Mouse (Mus musculus) forebrain, embryonic 13.5 days (tissue): ENCODE measurements at regions not wholly inside any gene's neighbourhood (a gene's known extent, or its start where the extent isn't known, plus 50 kb on each side); places are given as distances from the start of the nearest gene placed in this dataset.
A peak's percentile ranks its signal among the peaks of the same experiment; 100 is the strongest.
"Not testable (repeated sequence)": the region's sequence is repeated elsewhere in the genome, so short reads cannot be mapped to it uniquely, and the experiment has no call there.

Experiments
- ATAC-seq: fragments of 200-750 bp; cut with Nextera tagmentation; 2 replicates; pipeline ENCODE4 v1.8.0; 2017
- H3K27ac ChIP-seq: fragments of 300-500 bp; sonication (generic); 2 replicates; pipeline ENCODE4 v1.5.1; 2015; ENCODE audit warnings: inconsistent platforms, mild to moderate bottlenecking, moderate library complexity
- H3K27me3 ChIP-seq: fragments of 300-500 bp; sonication (generic); 2 replicates; pipeline ENCODE4 v1.6.1; 2015; ENCODE audit warnings: mild to moderate bottlenecking, inconsistent platforms
- H3K36me3 ChIP-seq: fragments of 300-500 bp; sonication (generic); 2 replicates; pipeline ENCODE4 v1.6.1; 2015; ENCODE audit warnings: mild to moderate bottlenecking, inconsistent platforms; ENCODE audit not compliant: poor library complexity, severe bottlenecking
- H3K4me1 ChIP-seq: fragments of 300-500 bp; sonication (generic); 2 replicates; pipeline ENCODE4 v1.6.1; 2015; ENCODE audit warnings: inconsistent platforms
- H3K4me2 ChIP-seq: fragments of 300-500 bp; sonication (generic); 2 replicates; pipeline ENCODE4 v1.6.1; 2015; ENCODE audit warnings: inconsistent platforms, mild to moderate bottlenecking, moderate library complexity
- H3K4me3 ChIP-seq: fragments of 300-500 bp; sonication (generic); 2 replicates; pipeline ENCODE4 v1.5.1; 2015; ENCODE audit warnings: mild to moderate bottlenecking, inconsistent platforms
- H3K9ac ChIP-seq: fragments of 300-500 bp; sonication (generic); 2 replicates; pipeline ENCODE4 v1.6.1; 2015; ENCODE audit warnings: mild to moderate bottlenecking, inconsistent platforms
- H3K9me3 ChIP-seq: fragments of 300-500 bp; sonication (generic); replicated peaks from 2 replicates; pipeline ENCODE4 v1.6.1; 2016; ENCODE audit warnings: inconsistent platforms
- WGBS: fragments of 180-500 bp; shearing (Covaris S2); methylation state at CpG from one replicate; pipeline ENCODE4 v1.1.7; 2015; 5-methylcytosine and 5-hydroxymethylcytosine counted together

DNA sequence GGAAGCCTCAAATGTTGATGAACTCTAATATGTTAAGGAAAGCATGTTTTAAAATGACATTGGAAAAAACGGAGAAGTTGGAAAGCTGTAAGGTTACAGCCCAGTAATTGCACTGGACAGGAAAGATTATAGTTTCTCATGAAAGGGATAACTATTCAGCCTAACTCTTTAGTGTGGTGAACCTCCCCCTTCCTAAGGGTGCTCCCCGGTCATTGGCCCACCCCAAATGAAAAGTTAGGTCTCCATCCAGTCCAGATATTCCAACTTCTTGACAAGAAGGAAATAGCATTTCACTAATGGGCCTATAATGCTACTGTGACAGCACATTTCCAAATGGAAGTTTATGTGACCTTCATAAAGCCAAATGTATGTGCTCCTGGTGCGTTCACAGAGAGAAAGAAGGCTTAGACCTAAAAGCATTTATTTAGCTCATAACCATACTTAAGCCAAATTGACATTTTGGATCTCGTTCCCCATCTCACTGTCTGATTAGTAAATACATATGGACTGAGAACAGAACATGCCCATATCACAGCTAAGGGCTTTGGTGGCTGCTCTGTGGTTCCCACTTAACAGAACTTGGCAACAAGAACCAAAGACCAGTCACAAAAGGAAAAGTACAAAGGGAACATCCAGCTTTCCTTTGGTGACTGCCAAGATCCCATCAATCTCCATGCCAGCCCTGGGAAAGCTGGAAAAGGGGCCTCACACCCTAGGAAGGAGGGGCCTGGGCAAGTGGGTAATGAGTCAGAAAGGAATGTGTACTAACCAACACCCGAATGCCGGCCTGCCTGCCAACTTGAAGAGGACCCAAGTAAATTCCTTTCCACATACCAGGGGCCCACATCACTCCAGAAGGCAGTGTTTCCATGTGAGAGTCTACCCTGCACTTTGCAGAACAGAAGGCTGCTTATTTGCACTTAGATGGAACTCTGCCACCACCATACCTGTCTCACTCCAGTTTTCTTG, 155.1 kb upstream of the Chst7 start:
- WGBS: 31% methylated on average over 6 of the region's 6 CpGs
- Histone ChIP-seq H3K4me2 (no peak overlapping the region), H3K4me1 (0 out of 2 replicates have a peak, but pooled peaks cover 4% of the 10 kb centered on the region), H3K27ac (no peak overlapping the region; the same call in 1 of the 2 replicates), H3K9me3 (no peaks in the 10 kb centered on the region; the same call in 1 of the 2 replicates), H3K9ac (no peak overlapping the region), H3K27me3 (no peaks in the 10 kb centered on the region), H3K4me3 (no peak overlapping the region), H3K36me3 (no peaks in the 10 kb centered on the region)
- ATAC-seq: peak; percentile 97

GRCm38 (mm10) chrX:19906646-19907371, 152.6 kb upstream of the Chst7 start:
- no peak overlapping the region for H3K4me3 ChIP-seq
- no peak overlapping the region for H3K27ac ChIP-seq
- no peaks in the 10 kb centered on the region for H3K27me3 ChIP-seq
- no peak overlapping the region for H3K4me2 ChIP-seq
- no peak overlapping the region for H3K9ac ChIP-seq
- ATAC-seq: peak; percentile 34; the same call in 1 of the 2 replicates
- H3K4me1 ChIP-seq: 0 out of 2 replicates have a peak, but pooled peaks cover 4% of the 10 kb centered on the region
- H3K9me3 ChIP-seq: no peaks in the 10 kb centered on the region; the same call in 1 of the 2 replicates
- H3K36me3 ChIP-seq: no peaks in the 10 kb centered on the region

DNA sequence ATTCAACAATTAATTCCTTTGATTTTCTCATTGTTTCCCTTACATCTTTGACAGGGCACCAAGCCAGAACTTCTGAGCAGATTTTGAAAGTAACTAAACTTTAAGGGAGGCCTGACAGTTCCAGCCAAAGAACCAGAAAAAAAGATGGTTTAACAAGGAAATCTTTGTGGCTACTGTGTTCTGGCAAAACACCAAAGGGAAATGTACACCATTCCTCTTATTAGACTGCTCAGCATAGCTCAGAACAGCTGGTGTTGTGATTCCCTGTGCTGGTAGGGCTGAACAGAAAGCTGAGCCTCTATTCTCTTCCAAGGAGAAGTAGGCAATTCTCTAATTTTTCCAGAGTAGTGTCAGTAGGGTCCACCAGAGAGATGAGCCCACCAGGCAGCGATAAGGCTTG, 142.4 kb upstream of the Chst7 start:
- no peak overlapping the region for H3K4me2 ChIP-seq
- no peaks in the 10 kb centered on the region for H3K27me3 ChIP-seq
- 79% methylated on average over 1 of the region's 1 CpGs for WGBS
- no peak overlapping the region for H3K4me3 ChIP-seq
- no peak overlapping the region for H3K9ac ChIP-seq
- no peak overlapping the region for H3K27ac ChIP-seq
- H3K36me3 ChIP-seq: no peaks in the 10 kb centered on the region
- no peaks in the 10 kb centered on the region for H3K4me1 ChIP-seq
- H3K9me3 ChIP-seq: no peaks in the 10 kb centered on the region
- ATAC-seq: 0 out of 2 replicates have a peak, but pooled peaks have one; percentile 24

DNA sequence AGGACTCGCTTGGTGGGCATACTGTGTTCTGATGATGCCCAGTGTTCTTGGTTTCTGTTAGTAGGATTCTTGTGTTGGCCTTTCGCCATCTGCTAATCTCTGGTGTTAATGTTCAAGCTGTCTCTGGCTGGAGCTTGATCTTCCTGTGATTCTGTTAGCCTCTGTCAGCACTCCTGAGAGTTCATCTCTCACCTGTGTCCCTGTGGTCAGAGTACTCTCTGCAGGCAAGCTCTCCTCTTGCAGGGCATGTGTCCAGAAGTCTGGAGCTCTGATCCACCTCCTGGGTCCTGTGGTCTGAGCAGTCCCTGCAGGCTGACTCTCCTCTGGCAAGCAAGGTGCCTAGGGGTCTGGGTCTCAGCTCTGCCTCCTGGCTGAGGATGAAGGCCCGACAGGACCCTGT, 130.0 kb upstream of the Chst7 start:
- H3K4me3 ChIP-seq, H3K36me3 ChIP-seq: not testable (repeated sequence)

GRCm38 (mm10) chrX:19929866-19930265, 129.5 kb upstream of the Chst7 start:
- WGBS: 82% methylated on average over 3 of the region's 3 CpGs
- no peak for ATAC-seq
- Histone ChIP-seq H3K4me2 (no peak overlapping the region), H3K36me3 (no peaks in the 10 kb centered on the region), H3K9me3 (no peaks in the 10 kb centered on the region), H3K27ac (no peak overlapping the region), H3K4me1 (no peaks in the 10 kb centered on the region), H3K9ac (no peak overlapping the region), H3K27me3 (no peaks in the 10 kb centered on the region), H3K4me3 (no peak overlapping the region)

More for the DNA sequence above, 130.0 kb upstream of the Chst7 start:
- not testable (repeated sequence) for H3K27ac ChIP-seq, H3K9ac ChIP-seq, H3K4me1 ChIP-seq, H3K27me3 ChIP-seq, H3K9me3 ChIP-seq, H3K4me2 ChIP-seq, ATAC-seq
- WGBS: 75% methylated on average over 3 of the region's 3 CpGs

- Histone ChIP-seq H3K27ac (no peak overlapping the region), H3K27me3 (no peaks in the 10 kb centered on the region), H3K36me3 (no peaks in the 10 kb centered on the region), H3K9me3 (no peaks in the 10 kb centered on the region), H3K4me3 (no peak overlapping the region), H3K4me2 (no peak overlapping the region), H3K4me1 (no peaks in the 10 kb centered on the region), H3K9ac (no peak overlapping the region)
- ATAC-seq: no peak
- WGBS: 60% methylated on average over 2 of the region's 2 CpGs
Measured at GRCm38 (mm10) chrX:19943305-19943704, 116.1 kb upstream of the Chst7 start.
